Mouse (Mus musculus) megakaryocyte-erythroid progenitor cell, adult 5-6 weeks (primary cell): ENCODE data around the gene Abca7. TPM values are rescaled to one million over a fixed set of nuclear protein-coding genes. Genes with fewer than 3 reads are reported as not detected.

ENCODE experiments used
- ATAC-seq: replicated peaks from 2 replicates; pipeline ENCODE4 v1.8.0; 2016; ENCODE audit warnings: mild to moderate bottlenecking, inconsistent platforms; ENCODE audit not compliant: severe bottlenecking, poor library complexity, low FRiP score, low TSS enrichment
- total RNA-seq, 2 experiments: library from RNA; stranded (forward) in 1 of 2; stranded (reverse) in 1 of 2; fragments of 200-1000, 215-1000 nt in 1 of 2; fragments of >200 nt in 1 of 2; fragmentation: Nextera tagmentation in 1 of 2; gene quantifications; 2 replicates each; pipeline ENCODE4 v1.2.3; 2014 to 2017

Abca7 gene
- total RNA-seq, 2 experiments from 2014 or later: 12.1 to 32.9 TPM

- no peak for ATAC-seq
These were observed 25.2 kb upstream of the Abca7 start for GRCm38 (mm10) chr10:79971183-79971497.

DNA sequence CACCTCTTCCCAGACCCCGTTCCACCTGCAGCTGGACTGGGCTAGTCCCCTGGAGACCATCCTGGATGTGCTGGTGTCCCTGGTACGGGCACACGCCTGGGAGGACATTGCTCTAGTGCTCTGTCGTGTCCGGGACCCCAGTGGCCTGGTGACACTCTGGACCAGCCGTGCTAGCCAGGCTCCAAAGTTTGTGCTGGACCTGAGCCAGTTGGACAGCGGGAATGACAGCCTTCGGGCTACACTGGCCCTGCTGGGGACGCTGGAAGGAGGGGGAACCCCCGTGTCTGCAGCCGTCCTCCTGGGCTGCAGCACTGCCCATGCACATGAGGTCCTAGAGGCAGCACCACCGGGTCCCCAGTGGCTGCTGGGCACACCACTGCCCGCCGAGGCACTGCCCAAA is 23.5 kb upstream of the Abca7 start:
- ATAC-seq: no peak

- ATAC-seq: no peak
These were observed 22.2 kb upstream of the Abca7 start for GRCm38 (mm10) chr10:79974087-79974486.

- no peak for ATAC-seq
These were observed 21.6 kb upstream of the Abca7 start for GRCm38 (mm10) chr10:79974668-79975067.

- no peak for ATAC-seq
These were observed 20.1 kb upstream of the Abca7 start for GRCm38 (mm10) chr10:79976071-79976721.

- ATAC-seq: no peak
These were observed 19.6 kb upstream of the Abca7 start for GRCm38 (mm10) chr10:79976722-79977107.

DNA sequence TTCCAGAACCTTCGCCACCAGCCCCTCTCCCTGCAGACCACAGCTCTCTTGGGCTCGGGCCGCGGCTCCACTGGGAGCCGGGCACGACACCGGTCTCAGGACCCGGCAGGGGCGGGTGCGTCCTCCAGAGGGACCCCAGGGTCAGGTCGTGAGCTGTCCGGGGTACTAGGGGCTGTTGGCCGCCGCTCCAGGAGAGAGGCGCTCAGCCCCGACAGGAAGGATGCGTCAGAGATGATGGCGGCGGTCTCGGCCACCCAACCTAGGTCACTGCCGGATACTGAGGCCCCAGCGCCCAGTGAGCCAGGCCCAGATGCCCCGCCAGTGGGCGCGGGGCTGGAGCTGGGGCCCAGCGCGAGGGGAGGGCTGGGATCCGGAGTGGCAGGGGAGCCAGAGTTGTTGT is 19.0 kb upstream of the Abca7 start:
- no peak for ATAC-seq

GRCm38 (mm10) chr10:79978061-79978460 is 18.2 kb upstream of the Abca7 start:
- ATAC-seq: no peak

GRCm38 (mm10) chr10:79979401-79980155 is 16.7 kb upstream of the Abca7 start:
- ATAC-seq: no peak

DNA sequence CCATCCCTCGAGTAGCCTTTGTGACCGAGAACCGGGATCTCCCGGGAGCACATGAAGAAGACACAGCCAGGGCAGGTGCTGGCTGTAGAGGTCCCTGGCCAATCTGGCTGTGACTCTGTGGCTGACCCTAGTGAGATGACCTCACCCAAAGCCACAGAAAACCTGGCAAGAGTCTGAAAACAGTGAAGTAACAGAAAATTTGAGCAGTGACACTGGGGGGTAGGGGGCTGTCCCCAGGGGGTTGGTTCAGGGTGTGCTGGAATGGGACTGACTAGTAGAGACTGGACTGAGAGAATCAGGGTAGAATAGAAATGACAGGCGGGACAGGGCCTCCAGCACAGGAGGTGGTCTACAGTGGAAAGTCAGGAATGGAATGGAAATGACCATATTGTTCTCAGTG is 13.1 kb upstream of the Abca7 start:
- no peak for ATAC-seq

- no peak for ATAC-seq
These were observed 12.6 kb upstream of the Abca7 start for GRCm38 (mm10) chr10:79983670-79984069.

DNA sequence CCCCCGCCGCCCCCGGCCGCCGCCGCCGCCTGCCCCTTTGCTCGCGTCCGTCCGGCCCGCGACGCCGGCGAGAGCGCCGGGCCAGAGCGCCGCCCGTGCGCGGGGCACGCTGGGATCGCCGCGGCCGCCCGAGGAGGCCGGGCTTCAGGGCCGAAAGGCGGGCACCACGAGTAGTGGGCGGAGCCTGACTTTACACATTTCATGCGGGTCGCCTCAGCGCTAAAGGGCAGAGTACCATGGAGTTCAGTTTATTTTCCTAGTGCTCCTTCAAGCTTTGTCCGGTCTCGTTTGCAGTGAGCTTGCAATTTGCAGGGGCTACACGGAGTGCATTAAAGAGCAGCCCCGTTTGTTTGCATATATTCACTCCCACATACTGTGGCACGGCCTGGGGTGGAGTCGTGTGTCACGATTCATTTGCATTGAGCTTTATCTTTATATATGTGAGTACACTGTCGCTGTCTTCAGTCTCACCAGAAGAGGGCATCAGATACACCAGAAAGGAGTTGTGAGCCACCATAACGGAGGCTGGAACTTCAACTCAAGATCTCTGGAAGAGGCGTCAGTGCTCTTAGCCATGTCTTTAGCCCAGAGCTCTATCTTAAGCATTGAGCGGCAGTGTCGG is 12.0 kb upstream of the Abca7 start, which contains the start of gene Tmem259:
Gene Tmem259 (minus strand): TSS at position 136 of the 622 bp plus-strand sequence.
- peak; percentile 55 for ATAC-seq

DNA sequence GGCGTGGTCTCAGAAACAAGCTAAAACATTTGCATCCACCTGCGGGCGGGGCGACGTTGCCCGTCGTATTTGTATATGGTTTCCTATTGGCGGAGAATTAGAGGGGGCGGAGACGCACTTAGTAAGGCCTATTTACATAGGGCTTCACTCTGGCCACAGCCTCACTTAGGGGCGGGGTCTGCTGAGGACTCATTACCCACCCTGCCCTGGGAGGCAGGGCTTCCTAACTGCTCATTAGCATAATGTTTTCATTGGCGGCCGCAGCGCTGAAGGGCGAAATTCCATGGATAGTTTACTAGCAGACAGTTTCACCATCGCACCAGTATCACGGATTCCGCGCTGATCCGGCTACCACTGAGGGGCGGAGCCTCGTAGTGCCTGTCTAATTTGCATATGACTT is 11.4 kb upstream of the Abca7 start:
- ATAC-seq: peak; percentile 79

- peak; percentile 7; the same call in 1 of the 2 replicates for ATAC-seq
These were observed 10.7 kb upstream of the Abca7 start for GRCm38 (mm10) chr10:79985334-79986231.

DNA sequence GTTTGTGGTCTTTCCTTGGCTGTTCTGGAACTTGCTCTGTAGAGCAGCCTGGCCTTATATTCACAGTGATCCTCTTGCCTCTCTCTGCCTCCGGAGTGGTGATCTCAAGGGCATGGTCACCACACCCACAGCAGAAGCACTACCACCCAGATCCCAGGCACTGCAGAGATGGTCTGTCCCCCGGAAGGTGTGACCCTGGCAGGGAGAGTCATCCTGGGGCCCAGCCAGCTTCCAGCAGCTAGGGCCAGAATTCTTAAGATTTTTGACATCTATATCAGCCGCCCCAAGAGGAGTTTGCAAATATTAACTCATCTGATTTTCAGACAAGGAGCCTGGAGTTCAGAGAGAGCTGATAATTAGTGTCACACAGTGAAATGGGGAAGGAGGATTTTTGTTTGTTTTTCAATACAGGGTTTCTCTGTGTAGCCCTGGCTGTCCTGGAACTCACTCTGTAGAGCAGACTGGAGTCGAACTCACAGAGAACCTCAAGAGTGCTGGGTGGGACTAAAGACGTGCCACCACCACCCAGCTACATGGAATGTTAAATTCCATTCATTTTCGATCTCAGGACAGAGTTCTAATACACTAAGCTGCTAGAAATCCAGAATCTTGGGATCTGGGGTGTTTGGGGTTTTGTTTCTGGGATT is 9.9 kb upstream of the Abca7 start:
- no peak for ATAC-seq

DNA sequence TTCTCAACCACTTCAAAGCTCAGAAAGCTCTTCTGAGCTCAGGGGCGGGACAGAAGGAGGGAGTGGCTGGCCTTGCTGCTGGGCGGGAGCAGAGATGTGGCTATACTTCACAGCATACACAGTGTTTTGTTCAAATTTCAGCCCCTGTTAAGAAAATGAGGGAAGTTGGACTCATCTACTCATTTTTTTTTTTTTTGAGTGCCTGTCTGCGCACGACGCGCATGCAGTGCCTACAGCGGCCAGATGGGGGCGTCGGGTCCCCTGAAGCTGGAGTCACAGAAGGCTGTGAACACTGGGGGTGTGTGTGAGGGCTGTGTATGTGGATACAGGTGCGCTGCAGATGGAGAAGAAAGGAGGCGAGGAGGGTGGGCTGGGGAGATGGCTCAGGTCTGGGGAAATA is 9.3 kb upstream of the Abca7 start:
- peak; percentile 11; the same call in 1 of the 2 replicates for ATAC-seq

- no peak for ATAC-seq
These were observed 8.4 kb upstream of the Abca7 start for GRCm38 (mm10) chr10:79987771-79988505.

- ATAC-seq: no peak
These were observed 7.6 kb upstream of the Abca7 start, which contains the start of gene Cnn2 for GRCm38 (mm10) chr10:79988506-79989271. Gene Cnn2 (plus strand): TSS chr10:79988584.
